Mouse (Mus musculus): ENCODE results near the gene Tmem29. TPM values are rescaled to one million over a fixed set of nuclear protein-coding genes. Genes with fewer than 3 reads are reported as not detected.

Tmem29 gene
- polyA plus RNA-seq, 1 experiment from 2014 or later = 43.8 TPM

DNA sequence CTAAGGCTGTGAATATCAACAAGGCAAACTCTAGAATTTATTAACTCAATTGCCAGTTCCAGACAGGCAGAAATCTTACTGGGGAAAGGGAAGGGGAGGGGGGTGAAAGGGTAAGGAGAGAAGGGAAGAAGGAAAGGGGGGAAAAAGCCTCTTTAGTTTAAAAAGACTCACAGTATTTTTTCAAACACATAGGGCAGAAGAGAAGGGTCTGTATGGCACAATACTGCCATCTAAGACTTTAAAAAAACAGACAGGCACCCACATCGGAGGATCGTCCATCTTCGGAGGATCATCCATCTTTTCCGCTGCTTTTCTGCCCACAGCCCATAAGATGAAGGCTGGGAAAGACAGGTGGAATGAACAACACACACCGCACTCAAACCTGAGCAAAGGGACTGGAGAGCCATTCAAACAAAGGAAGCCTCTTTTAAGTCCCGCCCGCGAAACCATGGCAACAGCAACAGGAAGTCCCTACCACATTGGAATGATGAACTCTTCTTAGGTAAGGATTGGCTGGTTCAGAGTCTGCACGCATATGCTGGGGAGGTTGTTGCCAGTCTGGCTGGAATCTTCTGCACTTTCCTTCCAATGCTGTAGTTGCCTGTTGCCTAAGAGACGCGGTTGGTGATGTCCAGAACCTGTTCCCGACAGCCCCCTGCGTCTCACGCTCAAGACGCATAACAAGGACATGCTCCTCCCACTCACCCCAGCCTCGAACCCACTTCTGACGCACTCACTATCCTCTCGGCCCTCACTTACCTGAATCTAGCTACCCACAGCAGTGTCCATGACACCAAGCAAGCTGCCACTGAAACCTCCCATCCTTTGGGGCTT, 18.2 kb downstream of the Tmem29 start:
- Histone ChIP-seq H3K27me3 (no peaks in the 10 kb centered on the region), H3K4me3 (replicated peaks) (peak overlapping the region; percentile 34), H3K36me3 (no peaks in the 10 kb centered on the region), H3K4me1 (replicated peaks) (no peaks in the 10 kb centered on the region), H3K27ac (peak overlapping the region; percentile 80), H3K9ac (replicated peaks) (0 out of 2 replicates have a peak overlapping the region, but pooled peaks have one; percentile 37), H3K4me2 (peak overlapping the region; percentile 52), H3K9me3 (no peaks in the 10 kb centered on the region)
- ATAC-seq (ENCODE audit: insufficient number of reproducible peaks, insufficient read depth, low FRiP score, low TSS enrichment, low read depth) = peak; percentile 88
- 22% methylated on average over 18 of the region's 18 CpGs for WGBS

DNA sequence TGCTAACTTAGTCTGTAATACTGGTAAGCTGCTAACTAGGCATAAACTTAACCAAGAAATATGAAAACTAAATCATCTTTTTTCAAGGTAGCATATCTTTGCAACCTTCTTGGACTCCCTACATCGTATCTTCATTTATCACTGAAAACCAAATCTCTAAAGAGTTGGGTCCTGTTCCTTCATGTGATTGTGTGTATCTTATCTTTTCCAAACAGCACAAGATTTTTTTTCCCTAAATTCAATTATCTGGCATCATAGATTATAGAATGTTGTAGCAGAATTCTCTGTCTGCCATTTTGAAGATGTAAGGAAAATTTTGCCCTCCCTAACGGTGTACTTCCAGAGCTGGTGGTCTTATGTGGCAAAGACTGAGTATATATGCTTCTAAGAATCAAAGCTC, 22.6 kb downstream of the Tmem29 start:
- H3K9me3 ChIP-seq = no peaks in the 10 kb centered on the region
- WGBS = 89% methylated on average over 2 of the region's 2 CpGs
- no peaks in the 10 kb centered on the region for H3K27me3 ChIP-seq
- H3K36me3 ChIP-seq = no peaks in the 10 kb centered on the region
- no peak for ATAC-seq (ENCODE audit: insufficient number of reproducible peaks, insufficient read depth, low FRiP score, low TSS enrichment, low read depth)
- H3K4me1 ChIP-seq (replicated peaks) = no peaks in the 10 kb centered on the region
- H3K27ac ChIP-seq = no peak overlapping the region
- no peak overlapping the region for H3K9ac ChIP-seq (replicated peaks)
- no peak overlapping the region for H3K4me2 ChIP-seq
- no peak overlapping the region for H3K4me3 ChIP-seq (replicated peaks)

DNA sequence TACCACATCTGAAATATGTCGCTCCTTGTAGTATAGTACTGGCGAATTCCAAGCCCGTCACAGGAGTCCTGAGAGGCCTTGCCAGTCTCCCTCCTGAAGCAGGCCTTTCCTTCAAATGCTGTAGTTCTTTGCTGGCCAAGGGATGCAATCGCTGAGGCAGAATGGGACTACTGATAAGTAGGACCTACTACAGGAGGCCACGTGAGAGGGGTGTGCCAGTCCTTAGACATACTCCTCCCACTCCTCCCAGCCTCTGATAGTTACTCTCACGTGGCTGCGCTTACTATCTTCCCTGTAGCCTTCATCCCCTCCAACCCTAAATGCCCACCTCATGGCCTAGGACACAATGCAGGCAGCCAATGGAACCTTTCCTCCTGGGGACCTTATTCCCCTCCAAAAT, 23.6 kb downstream of the Tmem29 start:
- H3K4me1 ChIP-seq (replicated peaks) = no peaks in the 10 kb centered on the region
- no peaks in the 10 kb centered on the region for H3K9me3 ChIP-seq
- H3K27me3 ChIP-seq = no peaks in the 10 kb centered on the region
- H3K9ac ChIP-seq (replicated peaks) = no peak overlapping the region
- no peaks in the 10 kb centered on the region for H3K36me3 ChIP-seq
- no peak overlapping the region for H3K4me3 ChIP-seq (replicated peaks)
- WGBS = 81% methylated on average over 7 of the region's 7 CpGs
- no peak for ATAC-seq (ENCODE audit: insufficient number of reproducible peaks, insufficient read depth, low FRiP score, low TSS enrichment, low read depth)
- H3K4me2 ChIP-seq = no peak overlapping the region
- H3K27ac ChIP-seq = no peak overlapping the region

DNA sequence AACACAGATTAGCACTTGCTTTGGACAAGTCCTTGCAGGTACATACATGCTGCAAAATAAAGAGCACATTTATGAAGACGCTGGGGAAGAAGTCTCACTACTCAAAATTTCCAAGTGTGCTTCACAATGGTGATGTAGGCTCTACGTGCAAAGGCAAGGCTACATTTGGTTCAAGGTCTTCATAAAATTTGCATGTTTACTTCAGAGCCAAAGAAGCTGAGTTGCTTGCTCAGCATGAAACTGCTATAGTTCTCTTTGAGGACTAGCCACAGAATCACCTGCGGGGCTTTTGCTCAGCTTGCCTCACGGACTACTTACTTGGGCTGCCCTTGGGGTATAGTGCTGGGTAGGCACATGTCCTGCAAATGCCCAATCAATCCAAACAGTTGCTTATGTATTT, 45.4 kb downstream of the Tmem29 start:
- WGBS = 89% methylated on average over 4 of the region's 4 CpGs
- no peak for ATAC-seq (ENCODE audit: insufficient number of reproducible peaks, insufficient read depth, low FRiP score, low TSS enrichment, low read depth)
- no peaks in the 10 kb centered on the region for H3K27me3 ChIP-seq

More for the DNA sequence above, 45.4 kb downstream of the Tmem29 start:
- H3K36me3 ChIP-seq = peaks cover 8% of the 10 kb centered on the region
- no peaks in the 10 kb centered on the region for H3K9me3 ChIP-seq
- H3K4me1 ChIP-seq (replicated peaks) = no peaks in the 10 kb centered on the region
- no peak overlapping the region for H3K27ac ChIP-seq
- no peak overlapping the region for H3K9ac ChIP-seq (replicated peaks)
- no peak overlapping the region for H3K4me2 ChIP-seq
- no peak overlapping the region for H3K4me3 ChIP-seq (replicated peaks)

Other genes with a start within 250 kb of the Tmem29 start
- gene Alas2, start 88.2 kb upstream of the Tmem29 start, polyA plus RNA-seq (2016; fragmentation: Nextera tagmentation; extraction: Ambion mirVana) = 36.9 and 43.3 TPM in 2 replicates
- 6.6 and 7.3 TPM in 2 replicates for gene Pfkfb1, start 129.1 kb upstream of the Tmem29 start, polyA plus RNA-seq (2016; fragmentation: Nextera tagmentation; extraction: Ambion mirVana)
- gene Apex2, start 130.7 kb upstream of the Tmem29 start, polyA plus RNA-seq (2016; fragmentation: Nextera tagmentation; extraction: Ambion mirVana) = 26.6 and 30.9 TPM in 2 replicates
- gene Tro, start 198.4 kb upstream of the Tmem29 start, polyA plus RNA-seq (2016; fragmentation: Nextera tagmentation; extraction: Ambion mirVana) = 39.6 and 45.1 TPM in 2 replicates

All from limb, embryonic 12.5 days (tissue).